Mouse (Mus musculus) CH12.LX (cell line): ENCODE data around the gene Asb16. TPM values are rescaled to one million over a fixed set of nuclear protein-coding genes. Genes with fewer than 3 reads are reported as not detected.

Experiments
- DNase-seq: peaks from one replicate; pipeline ENCODE4 v3.0.0-alpha.2; 2013; ENCODE audit errors: extremely low read depth
- H3K27ac ChIP-seq: 2 replicates; pipeline ENCODE4 v1.5.1; 2012; ENCODE audit warnings: low read depth, mild to moderate bottlenecking, control low read depth, moderate library complexity; ENCODE audit not compliant: insufficient read depth
- H3K27me3 ChIP-seq: replicated peaks from 2 replicates; pipeline ENCODE3; 2012; ENCODE audit warnings: inconsistent platforms
- H3K36me3 ChIP-seq, 2 experiments: replicated peaks in 1 of 2; 2 replicates each; pipeline versions ENCODE3 to v1.6.1; 2012; ENCODE audit warnings: inconsistent platforms in 1 of 2, low read length in 1 of 2, mild to moderate bottlenecking in 1 of 2, mixed read lengths in 1 of 2, moderate library complexity in 1 of 2; ENCODE audit not compliant: control insufficient read depth in 1 of 2, insufficient read depth in 1 of 2
- H3K4me1 ChIP-seq, 2 experiments: 2 replicates each; pipeline ENCODE4 v1.6.1; 2012; ENCODE audit warnings: inconsistent platforms in 1 of 2, moderate library complexity in 1 of 2; ENCODE audit not compliant: insufficient read depth in 2 of 2, control insufficient read depth in 1 of 2
- H3K4me2 ChIP-seq: 2 replicates; pipeline ENCODE4 v1.6.1; 2012; ENCODE audit warnings: low read depth, mild to moderate bottlenecking, control low read depth; ENCODE audit not compliant: poor library complexity, insufficient read depth, severe bottlenecking
- H3K4me3 ChIP-seq, 3 experiments: fragments of 150-350 bp in 1 of 3; sonication (generic) in 1 of 3; replicated peaks in 1 of 3; 2 replicates each; pipeline versions ENCODE3 to v1.5.1; 2011 to 2012; ENCODE audit warnings: low read depth in 2 of 3, low read length in 2 of 3, mild to moderate bottlenecking in 2 of 3, moderate library complexity in 2 of 3, control low read depth in 1 of 3, improper control_type of control experiment in 1 of 3, inconsistent platforms in 1 of 3, mixed read lengths in 1 of 3; ENCODE audit not compliant: poor library complexity in 1 of 3
- H3K79me2 ChIP-seq: replicated peaks from 2 replicates; pipeline ENCODE4 v1.6.1; 2012; ENCODE audit warnings: mild to moderate bottlenecking, moderate library complexity; ENCODE audit not compliant: control insufficient read depth, poor library complexity, insufficient read depth, severe bottlenecking; ENCODE audit errors: extremely low read depth
- H3K9ac ChIP-seq: 2 replicates; pipeline ENCODE4 v1.6.1; 2012; ENCODE audit warnings: low read depth, mild to moderate bottlenecking, control low read depth, moderate library complexity; ENCODE audit not compliant: insufficient read depth
- H3K9me3 ChIP-seq: replicated peaks from 2 replicates; pipeline ENCODE3; 2012; ENCODE audit warnings: low read length, inconsistent platforms, mixed read lengths
- CHD2 ChIP-seq: IDR thresholded peaks from 2 replicates; pipeline ENCODE4 v1.6.1; 2011; ENCODE audit warnings: low read length, improper control_type of control experiment
- CTCF ChIP-seq, 2 experiments: IDR thresholded peaks in 1 of 2; conservative IDR thresholded peaks in 1 of 2; 2 replicates each; pipeline ENCODE4 v1.5.1; 2011 to 2012; ENCODE audit warnings: low read depth in 2 of 2, low read length in 2 of 2, improper control_type of control experiment in 1 of 2, inconsistent platforms in 1 of 2, mild to moderate bottlenecking in 1 of 2, moderate library complexity in 1 of 2
- EP300 ChIP-seq: IDR thresholded peaks from 2 replicates; pipeline ENCODE4 v1.6.1; 2011; ENCODE audit warnings: low read length, improper control_type of control experiment
- KAT2A ChIP-seq: IDR thresholded peaks from 2 replicates; pipeline ENCODE4 v1.6.1; 2012; ENCODE audit warnings: low read length, improper control_type of control experiment, inconsistent platforms; ENCODE audit not compliant: insufficient replicate concordance
- NELFE ChIP-seq: IDR thresholded peaks from 2 replicates; pipeline ENCODE4 v1.6.1; 2011; ENCODE audit warnings: low read depth, low read length, improper control_type of control experiment
- RAD21 ChIP-seq: IDR thresholded peaks from 2 replicates; pipeline ENCODE4 v1.6.1; 2011; ENCODE audit warnings: low read depth, mild to moderate bottlenecking, low read length, improper control_type of control experiment, moderate library complexity
- RCOR1 ChIP-seq: conservative IDR thresholded peaks from 2 replicates; pipeline ENCODE4 v1.6.1; 2012; ENCODE audit warnings: low read depth, mild to moderate bottlenecking, inconsistent platforms, low read length, improper control_type of control experiment
- SIN3A ChIP-seq: IDR thresholded peaks from 2 replicates; pipeline ENCODE4 v1.6.1; 2012; ENCODE audit warnings: low read length, improper control_type of control experiment, inconsistent platforms
- SMC3 ChIP-seq: IDR thresholded peaks from 2 replicates; pipeline ENCODE4 v1.6.1; 2011; ENCODE audit warnings: low read depth, low read length, improper control_type of control experiment
- TCF12 ChIP-seq: IDR thresholded peaks from 2 replicates; pipeline ENCODE4 v1.6.1; 2014; ENCODE audit warnings: low read depth, mild to moderate bottlenecking, inconsistent platforms, low read length, improper control_type of control experiment
- dilution Hi-C: fragments of 300-500 bp; cut with MboI; formaldehyde crosslinking; loops from 2 replicates; pipeline ENCODE4 v1.14.3; 2020; ENCODE audit warnings: low sequenced_read_pairs; ENCODE audit not compliant: extremely low pct_unique_long_range_greater_than_20kb, extremely low pct_ligation_motif_present
- in situ Hi-C: fragments of 300-500 bp; cut with MboI; formaldehyde crosslinking; loops from 3 replicates; pipeline ENCODE4 v1.14.3; 2019; ENCODE audit warnings: low sequenced_read_pairs, low pct_ligation_motif_present, low pct_unique_long_range_greater_than_20kb, mixed read lengths
- polyA plus RNA-seq: library from polyadenylated mRNA; unstranded; fragments of >175 nt; gene quantifications from 2 replicates; pipeline ENCODE4 v1.2.1, GENCODE M21; 2012; ENCODE audit warnings: low read depth; ENCODE audit not compliant: insufficient read length
- total RNA-seq, 2 experiments: library from RNA; depleted of rRNA; stranded (reverse); fragments of 300-350 nt in 1 of 2; fragments of >200 nt in 1 of 2; gene quantifications; 2 replicates each; pipeline ENCODE4 v1.2.3; 2012 to 2014

The Asb16 gene
- total and polyA plus RNA-seq, 3 experiments = not detected

GRCm38 (mm10) chr11:102309821-102310617 is 41.5 kb downstream of the Asb16 start:
- Histone ChIP-seq H3K27me3 (no peaks in the 10 kb centered on the region), H3K4me1 (peaks cover 20 to 58% of the 10 kb centered on the region in 2 experiments), H3K9me3 (no peaks in the 10 kb centered on the region), H3K27ac (peak overlapping the region; percentile 5), H3K4me3 (peak overlapping the region; percentile 45 to 62 (median 59)), H3K4me2 (peak overlapping the region; percentile 71), H3K36me3 (peaks cover 77 to 95% of the 10 kb centered on the region in 2 experiments)
- dilution Hi-C loops = loop anchor here (25.0 kb wide), 1 partner anchor 102 kb away; the partner anchor contains the start of gene Slc25a39
- peak; percentile 70 for DNase-seq
- TF ChIP-seq TCF12 (0 out of 2 replicates have a peak, but pooled peaks have one; percentile 31), CTCF (conservative IDR thresholded peaks at IDR 0.05 in 1 of 2, IDR thresholded peaks at IDR 0.05 in 1 of 2; ENCODE audit: low read depth in 2 of 2, low read length in 2 of 2) (peak in 1 of 2 experiments; percentile 61; a peak in 2 of 4 replicates), EP300 (no peak), SMC3 (peak; percentile 55), NELFE (no peak), RAD21 (peak; percentile 46)
- TF ChIP-seq, all 38 proteins: peak for 4
- in situ Hi-C loops = no loop called here
- Histone ChIP-seq H3K9ac (peak overlapping the region; percentile 27; the same call in 1 of the 2 replicates), H3K79me2 (peaks cover 12% of the 10 kb centered on the region)

DNA sequence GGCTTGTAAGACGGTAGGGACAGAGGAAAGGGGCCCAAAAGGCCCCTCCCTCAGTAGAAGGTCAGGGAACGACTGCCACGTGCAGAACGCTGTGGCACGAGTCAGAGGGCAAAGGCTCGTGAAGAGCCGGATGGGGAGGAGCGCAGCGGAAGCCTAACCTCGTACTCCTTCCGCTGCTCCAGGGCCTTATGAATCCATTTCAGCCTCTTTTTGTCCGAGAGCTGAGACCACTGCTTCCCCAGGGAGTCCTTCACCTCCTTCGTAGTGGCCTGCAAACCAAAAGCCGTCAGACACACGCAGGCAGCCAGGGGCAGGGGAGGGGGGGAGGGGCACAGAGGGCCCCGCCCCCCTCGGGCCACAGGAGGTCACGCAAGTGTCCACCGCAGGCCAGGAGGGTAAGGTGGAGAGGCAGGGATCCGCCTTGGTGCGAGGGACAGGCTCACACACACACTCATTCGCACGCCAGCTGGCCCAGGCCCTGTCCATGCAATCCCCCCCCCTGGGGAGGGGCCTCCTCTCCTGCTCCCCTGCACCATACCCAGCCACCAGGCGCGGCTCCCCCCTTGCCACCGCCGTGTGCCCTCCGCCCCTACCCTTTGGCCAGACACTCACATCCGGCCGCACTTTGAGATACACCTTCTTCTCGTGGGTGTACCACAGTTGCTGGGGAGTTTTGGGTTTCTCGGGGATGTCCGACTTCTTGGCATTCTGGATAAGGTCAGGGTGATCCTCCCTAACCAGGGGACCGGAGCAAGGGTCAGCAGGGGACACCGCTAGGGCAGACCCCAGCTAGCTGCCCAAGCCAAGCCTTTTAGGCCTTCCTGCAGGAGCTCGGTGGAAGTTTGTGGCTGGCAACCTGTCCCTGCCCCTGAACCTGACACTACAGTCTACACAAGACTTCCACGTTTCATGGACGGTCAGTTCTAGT is 42.5 kb downstream of the Asb16 start:
- peak; percentile 69 for TF ChIP-seq CHD2
- TF ChIP-seq SMC3 = no peak
- TF ChIP-seq RCOR1 = no peak
- no peak for TF ChIP-seq KAT2A
- peak; percentile 32; the same call in 1 of the 2 replicates for TF ChIP-seq SIN3A
- Histone ChIP-seq H3K9ac (no peak overlapping the region), H3K9me3 (no peaks in the 10 kb centered on the region), H3K4me2 (no peak overlapping the region), H3K4me1 (peaks cover 23 to 64% of the 10 kb centered on the region in 2 experiments), H3K79me2 (peaks cover 19% of the 10 kb centered on the region), H3K27ac (no peak overlapping the region), H3K27me3 (no peaks in the 10 kb centered on the region), H3K4me3 (peak overlapping the region in 1 of 3 experiments; percentile 59), H3K36me3 (peaks cover 73 to 89% of the 10 kb centered on the region in 2 experiments)
- DNase-seq = no peak
- in situ Hi-C loops = no loop called here
- dilution Hi-C loops = loop anchor here (25.0 kb wide), 1 partner anchor 101 kb away; the partner anchor contains the start of gene Slc25a39
